Mouse (Mus musculus) cerebellum, adult 2 months (tissue): ENCODE measurements at regions not wholly inside any gene's neighbourhood (a gene's known extent, or its start where the extent isn't known, plus 50 kb on each side); places are given as distances from the start of the nearest gene placed in this dataset.

Experiments
- DNase-seq, 2 experiments: peaks; one replicate each; pipeline ENCODE4 v3.0.0; 2021
- H3K27ac ChIP-seq: fragments of 200-500 bp; 2 replicates; pipeline ENCODE4 v1.5.1; 2012; ENCODE audit warnings: low read length, control low read depth, inconsistent platforms; ENCODE audit not compliant: insufficient read depth
- H3K27me3 ChIP-seq: fragments of 200-500 bp; 2 replicates; pipeline ENCODE4 v1.6.1; 2012; ENCODE audit warnings: inconsistent platforms, mild to moderate bottlenecking, low read length, moderate library complexity; ENCODE audit not compliant: control insufficient read depth, insufficient read depth
- H3K4me1 ChIP-seq: fragments of 200-500 bp; 2 replicates; pipeline ENCODE4 v1.6.1; 2011; ENCODE audit warnings: low read length; ENCODE audit not compliant: control insufficient read depth, insufficient read depth
- H3K4me3 ChIP-seq: fragments of 200-500 bp; replicated peaks from 2 replicates; pipeline ENCODE3; 2011; ENCODE audit warnings: mild to moderate bottlenecking, low read depth, low read length, control low read depth; ENCODE audit not compliant: insufficient read depth
- CTCF ChIP-seq: fragments of 200-500 bp; IDR thresholded peaks from 2 replicates; pipeline ENCODE4 v1.5.1; 2011; ENCODE audit warnings: low read depth, mild to moderate bottlenecking, control low read depth, low read length, moderate library complexity, borderline replicate concordance; ENCODE audit not compliant: insufficient read depth
- POLR2A ChIP-seq: fragments of 200-500 bp; IDR thresholded peaks from 2 replicates; pipeline ENCODE4 v1.6.1; 2011; ENCODE audit warnings: low read length, control low read depth, borderline replicate concordance; ENCODE audit not compliant: insufficient read depth
- WGBS: fragments of 180-500 bp; shearing (Covaris S2); methylation state at CpG from one replicate; pipeline ENCODE4 v1.1.7; 2018; 5-methylcytosine and 5-hydroxymethylcytosine counted together

DNA sequence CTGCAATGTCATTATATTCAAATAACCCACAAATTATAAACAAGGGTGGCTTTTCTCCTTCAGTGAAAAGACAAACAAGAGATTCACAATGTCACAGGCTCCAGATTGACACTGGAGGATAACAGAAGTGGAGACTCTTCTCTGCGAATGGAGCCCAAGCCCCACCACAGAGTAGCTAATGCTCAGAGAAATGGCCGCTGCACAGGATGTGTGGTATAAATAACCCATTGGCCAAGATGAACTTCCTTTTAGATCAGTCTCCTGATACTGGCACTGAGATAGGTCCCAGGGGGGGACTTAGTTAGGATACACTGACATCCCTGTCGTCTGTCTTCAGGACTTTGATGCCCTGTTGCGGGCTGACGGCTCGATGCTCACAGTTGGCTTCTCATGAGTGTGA lies 225.3 kb upstream of the Runx1 start:
- Histone ChIP-seq H3K4me3 (no peak overlapping the region), H3K27me3 (no peaks in the 10 kb centered on the region; the same call in 1 of the 2 replicates), H3K4me1 (peaks cover 10% of the 10 kb centered on the region; the same call in 1 of the 2 replicates), H3K27ac (no peak overlapping the region)
- DNase-seq = no peak
- 63% methylated on average over 6 of the region's 6 CpGs for WGBS
- TF ChIP-seq CTCF = no peak
- TF ChIP-seq POLR2A = no peak

DNA sequence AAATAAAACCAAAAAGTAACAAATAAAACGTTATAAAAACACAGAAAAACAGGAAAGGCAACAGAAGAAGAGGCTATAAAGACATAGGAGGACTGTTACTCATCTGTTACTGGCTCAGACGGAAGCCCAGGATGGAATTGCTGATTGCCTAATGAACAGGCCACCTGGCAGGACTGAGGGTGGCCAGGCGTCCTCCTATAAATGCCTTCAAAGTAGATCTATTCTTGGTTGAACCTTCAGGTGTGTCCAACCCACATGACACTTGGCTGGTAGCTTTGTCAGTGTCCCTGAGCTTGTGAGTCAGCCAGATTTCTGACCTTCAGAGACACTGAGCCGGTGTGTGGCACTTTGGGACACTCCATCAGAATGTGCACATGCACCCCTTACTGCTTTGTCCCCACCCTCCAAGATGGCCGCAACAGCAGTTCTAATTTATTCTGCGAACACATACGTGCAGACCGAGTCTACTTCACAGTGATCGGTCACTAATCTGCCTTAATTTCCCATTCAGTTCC lies 222.5 kb upstream of the Runx1 start:
- no peak overlapping the region for H3K4me3 ChIP-seq
- TF ChIP-seq CTCF (no peak), POLR2A (no peak)
- peaks cover 10% of the 10 kb centered on the region; the same call in 1 of the 2 replicates for H3K4me1 ChIP-seq
- DNase-seq = peak; percentile 33 to 69
- H3K27ac ChIP-seq = no peak overlapping the region
- H3K27me3 ChIP-seq = no peaks in the 10 kb centered on the region; the same call in 1 of the 2 replicates
- 53% methylated on average over 9 of the region's 9 CpGs for WGBS

DNA sequence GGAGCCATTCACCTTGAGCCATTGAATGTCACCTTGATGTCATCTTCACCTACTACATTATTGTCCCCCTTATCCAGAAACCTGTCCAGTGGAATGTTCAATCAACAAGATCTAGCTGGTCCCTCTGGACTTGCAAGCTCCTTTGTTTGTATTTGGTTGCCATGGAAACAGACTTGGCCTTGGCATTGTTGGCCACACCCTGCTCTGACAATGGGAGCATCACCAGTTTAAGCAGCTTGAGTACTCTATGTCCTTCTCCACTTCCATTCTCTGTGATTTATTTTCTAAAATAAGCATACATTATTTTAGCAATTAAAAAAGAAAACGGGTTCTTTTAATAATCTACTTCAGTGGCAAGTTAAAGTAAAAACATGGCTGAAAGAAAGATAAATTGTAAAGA lies 221.6 kb upstream of the Runx1 start:
- no peaks in the 10 kb centered on the region; the same call in 1 of the 2 replicates for H3K27me3 ChIP-seq
- DNase-seq = no peak
- WGBS = 88% methylated on average over 1 of the region's 1 CpGs
- no peak overlapping the region for H3K4me3 ChIP-seq
- no peak overlapping the region for H3K27ac ChIP-seq
- TF ChIP-seq CTCF (no peak), POLR2A (no peak)
- peaks cover 10% of the 10 kb centered on the region; the same call in 1 of the 2 replicates for H3K4me1 ChIP-seq

DNA sequence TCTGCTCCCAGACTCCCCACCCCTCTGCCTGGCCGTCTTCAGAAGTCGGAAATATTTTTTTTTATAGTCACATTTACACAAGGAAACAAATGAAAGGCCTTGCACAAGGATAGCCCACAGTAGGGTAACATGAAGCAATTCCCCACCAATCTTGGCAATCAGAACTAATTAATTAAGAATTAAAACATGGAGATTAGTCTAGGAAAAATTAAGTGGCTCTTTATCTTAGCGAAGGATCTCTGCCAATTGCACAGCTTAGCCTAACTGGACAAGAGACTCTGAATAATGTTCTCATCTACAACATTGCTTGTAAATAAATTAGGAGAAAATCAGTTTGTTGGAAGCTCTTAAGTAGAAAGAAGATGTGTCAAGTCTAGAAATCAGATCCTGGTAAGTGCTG lies 220.3 kb upstream of the Runx1 start:
- H3K4me3 ChIP-seq = no peak overlapping the region
- 88% methylated on average over 3 of the region's 3 CpGs for WGBS
- peaks cover 10% of the 10 kb centered on the region; the same call in 1 of the 2 replicates for H3K4me1 ChIP-seq
- TF ChIP-seq CTCF (no peak), POLR2A (no peak)
- no peaks in the 10 kb centered on the region; the same call in 1 of the 2 replicates for H3K27me3 ChIP-seq
- H3K27ac ChIP-seq = no peak overlapping the region
- DNase-seq = no peak

DNA sequence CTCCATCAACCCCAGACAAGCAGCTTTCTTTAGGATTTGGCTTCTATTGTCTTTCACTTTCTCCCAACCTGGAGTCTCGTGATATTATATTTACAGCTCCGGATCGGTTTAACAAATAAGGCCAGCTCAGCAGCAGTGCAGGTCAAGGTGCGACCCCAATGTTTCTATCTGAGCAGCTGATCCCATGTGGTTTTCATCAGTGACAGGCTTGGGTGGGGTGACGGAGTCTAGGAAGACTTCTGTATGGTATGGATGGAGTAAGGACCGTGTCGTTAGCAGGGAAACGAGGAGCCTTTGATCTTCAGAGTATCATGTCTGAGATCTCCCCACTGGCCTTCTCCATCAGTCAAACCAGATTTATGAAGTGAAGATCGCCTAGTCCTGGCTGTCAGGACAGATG lies 217.4 kb upstream of the Runx1 start:
- DNase-seq = no peak
- Histone ChIP-seq H3K27ac (no peak overlapping the region), H3K27me3 (no peaks in the 10 kb centered on the region), H3K4me3 (no peak overlapping the region), H3K4me1 (peaks cover 5% of the 10 kb centered on the region; the same call in 1 of the 2 replicates)
- WGBS = 86% methylated on average over 9 of the region's 9 CpGs
- TF ChIP-seq POLR2A (no peak), CTCF (no peak)

DNA sequence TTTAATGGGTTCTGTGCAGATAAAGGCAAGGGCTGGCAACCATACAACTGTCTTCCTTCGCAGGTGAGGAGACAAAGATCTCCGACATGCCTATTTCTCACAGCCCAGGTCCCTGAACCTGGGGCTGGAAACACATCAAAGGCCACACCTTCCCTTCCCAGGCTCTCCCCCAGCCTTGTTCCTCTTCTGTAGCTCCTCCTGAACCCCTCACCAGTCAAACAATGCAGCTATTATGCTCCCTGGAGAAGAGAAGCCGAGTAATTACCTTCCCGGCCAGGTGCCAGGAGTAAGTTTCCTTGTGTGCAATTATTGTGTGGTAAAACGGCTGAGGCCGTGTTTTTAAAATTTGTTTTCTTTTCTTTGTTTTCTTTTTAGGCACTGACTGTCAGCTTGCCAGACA lies 217.0 kb upstream of the Runx1 start:
- Histone ChIP-seq H3K4me1 (peaks cover 1% of the 10 kb centered on the region; the same call in 1 of the 2 replicates), H3K27me3 (no peaks in the 10 kb centered on the region), H3K27ac (no peak overlapping the region), H3K4me3 (no peak overlapping the region)
- WGBS = 82% methylated on average over 6 of the region's 6 CpGs
- no peak for DNase-seq
- TF ChIP-seq POLR2A = no peak
- no peak for TF ChIP-seq CTCF

DNA sequence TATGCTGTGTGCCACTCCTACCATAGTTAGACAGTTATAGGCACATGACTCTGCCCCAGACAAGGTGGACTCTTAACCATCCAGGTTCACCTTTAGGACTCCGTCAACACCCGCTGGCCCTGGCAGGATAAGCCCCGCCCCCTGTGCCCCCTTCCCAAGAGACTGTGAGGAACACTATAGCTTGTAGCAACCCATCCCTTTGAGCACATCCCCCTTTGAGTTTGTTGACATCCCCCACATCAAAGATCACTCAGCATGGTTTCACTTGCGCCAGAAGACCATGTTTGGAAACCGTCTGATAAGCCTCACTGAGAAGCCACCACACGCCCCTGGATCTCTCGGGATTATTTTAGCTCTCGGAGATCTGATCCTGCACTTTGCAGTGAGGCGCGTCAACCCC lies 216.5 kb upstream of the Runx1 start:
- DNase-seq = no peak
- WGBS = 86% methylated on average over 10 of the region's 10 CpGs
- TF ChIP-seq POLR2A (no peak), CTCF (no peak)
- H3K27ac ChIP-seq = no peak overlapping the region
- H3K4me3 ChIP-seq = no peak overlapping the region
- H3K4me1 ChIP-seq = no peaks in the 10 kb centered on the region
- no peaks in the 10 kb centered on the region for H3K27me3 ChIP-seq

DNA sequence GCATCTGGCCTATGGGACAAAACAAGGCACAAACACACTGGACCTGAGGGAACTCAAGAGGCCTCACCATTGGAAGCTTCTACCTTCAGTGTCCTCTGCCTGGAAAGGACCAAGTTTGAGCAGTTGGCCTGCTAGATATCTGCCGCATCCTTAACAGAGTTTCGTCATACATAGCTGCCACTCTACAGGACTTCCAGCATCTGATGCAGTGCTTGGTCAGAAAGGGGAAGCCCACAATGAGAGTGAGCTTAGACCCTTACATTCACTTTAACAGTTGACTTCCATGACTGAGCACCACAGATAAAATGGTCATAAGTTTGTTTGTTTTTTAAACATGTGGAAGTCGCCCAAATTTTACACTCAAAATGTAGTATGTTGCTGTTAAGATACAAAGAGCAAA lies 215.9 kb upstream of the Runx1 start:
- Histone ChIP-seq H3K4me1 (no peaks in the 10 kb centered on the region), H3K27me3 (no peaks in the 10 kb centered on the region), H3K27ac (no peak overlapping the region), H3K4me3 (no peak overlapping the region)
- WGBS = 94% methylated on average over 3 of the region's 3 CpGs
- no peak for DNase-seq
- no peak for TF ChIP-seq CTCF
- no peak for TF ChIP-seq POLR2A

DNA sequence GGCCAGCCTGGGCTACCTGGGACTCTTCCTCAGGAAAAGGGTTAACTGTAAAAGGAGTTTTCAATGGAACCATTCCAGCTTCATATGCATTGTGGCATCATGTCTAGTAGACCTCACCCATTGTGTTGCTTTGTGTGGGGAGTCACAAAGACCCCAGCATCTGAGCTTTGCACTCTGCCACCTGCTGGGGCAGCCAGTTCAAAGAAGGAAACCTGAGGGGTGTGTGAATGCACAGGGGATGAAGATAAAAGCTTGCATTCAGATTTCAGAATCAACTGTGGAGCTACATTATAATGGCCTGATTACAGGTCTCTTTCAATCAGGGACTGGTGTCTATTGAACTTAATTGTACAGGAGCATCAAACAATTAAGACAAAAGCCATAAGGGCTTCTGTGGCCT lies 215.4 kb upstream of the Runx1 start:
- TF ChIP-seq POLR2A (no peak), CTCF (no peak)
- H3K4me3 ChIP-seq = no peak overlapping the region
- DNase-seq = no peak
- H3K4me1 ChIP-seq = no peaks in the 10 kb centered on the region
- H3K27ac ChIP-seq = no peak overlapping the region
- no peaks in the 10 kb centered on the region for H3K27me3 ChIP-seq
